Mouse (Mus musculus) stomach, postnatal 0 days (tissue): ENCODE measurements around the gene Olfr469. TPM values are rescaled to one million over a fixed set of nuclear protein-coding genes. Genes with fewer than 3 reads are reported as not detected.
A peak's percentile ranks its signal among the peaks of the same experiment; 100 is the strongest.

Source experiments
- ATAC-seq: fragments of 200-750 bp; cut with Nextera tagmentation; 2 replicates; pipeline ENCODE4 v1.8.0; 2017; ENCODE audit not compliant: low FRiP score, low TSS enrichment
- DNase-seq: peaks from one replicate; pipeline ENCODE4 v3.0.0-alpha.2; 2016; ENCODE audit warnings: low spot score
- H3K27ac ChIP-seq: fragments of 300-500 bp; sonication (generic); replicated peaks from 2 replicates; pipeline ENCODE4 v1.5.1; 2014; ENCODE audit warnings: mild to moderate bottlenecking, control low read depth
- H3K27me3 ChIP-seq: fragments of 300-500 bp; sonication (generic); 2 replicates; pipeline ENCODE4 v1.6.1; 2014; ENCODE audit warnings: low read length; ENCODE audit not compliant: control insufficient read depth, insufficient read depth
- H3K36me3 ChIP-seq: fragments of 300-500 bp; sonication (generic); 2 replicates; pipeline ENCODE4 v1.6.1; 2014; ENCODE audit warnings: low read length, mixed read lengths; ENCODE audit not compliant: control insufficient read depth, insufficient read depth
- H3K4me1 ChIP-seq: fragments of 300-500 bp; sonication (generic); replicated peaks from 2 replicates; pipeline ENCODE4 v1.6.1; 2014; ENCODE audit warnings: antibody characterized with exemption; ENCODE audit not compliant: control insufficient read depth, insufficient read depth
- H3K4me2 ChIP-seq: fragments of 300-500 bp; sonication (generic); replicated peaks from 2 replicates; pipeline ENCODE4 v1.6.1; 2014; ENCODE audit warnings: low read depth, mild to moderate bottlenecking, control low read depth, moderate library complexity
- H3K4me3 ChIP-seq: fragments of 300-500 bp; sonication (generic); 2 replicates; pipeline ENCODE4 v1.5.1; 2014; ENCODE audit warnings: low read depth, low read length, control low read depth
- H3K9ac ChIP-seq: fragments of 300-500 bp; sonication (generic); 2 replicates; pipeline ENCODE4 v1.6.1; 2014; ENCODE audit warnings: mild to moderate bottlenecking, low read length, control low read depth, mixed read lengths
- H3K9me3 ChIP-seq: fragments of 300-500 bp; sonication (generic); 2 replicates; pipeline ENCODE4 v1.6.1; 2016; ENCODE audit warnings: low read length; ENCODE audit not compliant: control insufficient read depth
- CTCF ChIP-seq: IDR thresholded peaks from 2 replicates; pipeline ENCODE4 v1.5.1; 2016; ENCODE audit warnings: antibody characterized with exemption, low read depth, mild to moderate bottlenecking, moderate library complexity
- EP300 ChIP-seq: optimal IDR thresholded peaks from 2 replicates; pipeline ENCODE3; 2016; ENCODE audit warnings: antibody characterized with exemption
- WGBS: fragments of 180-500 bp; shearing (Covaris S2); extraction: QIAGEN DNeasy Blood & Tissue Kit; methylation state at CpG from one replicate; pipeline ENCODE4 v1.1.7; 2014; 5-methylcytosine and 5-hydroxymethylcytosine counted together
- polyA plus RNA-seq: library from polyadenylated mRNA; unstranded; fragments of >200 nt; fragmentation: Nextera tagmentation; extraction: Ambion mirVana; gene quantifications from 2 replicates; pipeline ENCODE4 v1.2.1, GENCODE M21; 2015

Gene Olfr469
- polyA plus RNA-seq, 1 experiment from 2014 or later, result not detected

- TF ChIP-seq CTCF (no peak), EP300 (no peak)
- H3K4me2 ChIP-seq, result no peak overlapping the region
- H3K27me3 ChIP-seq, result no peaks in the 10 kb centered on the region
- ATAC-seq, result no peak
- 58% methylated on average over 3 of the region's 3 CpGs for WGBS
- no peak overlapping the region for H3K4me3 ChIP-seq
- H3K4me1 ChIP-seq, result no peaks in the 10 kb centered on the region
- H3K9me3 ChIP-seq, result no peaks in the 10 kb centered on the region
- no peaks in the 10 kb centered on the region for H3K36me3 ChIP-seq
- DNase-seq, result no peak
- H3K27ac ChIP-seq, result no peak overlapping the region
- H3K9ac ChIP-seq, result no peak overlapping the region
Observed at GRCm38 (mm10) chr7:107802138-107802537, 23.2 kb downstream of the Olfr469 start.

GRCm38 (mm10) chr7:107801108-107801507 is 24.2 kb downstream of the Olfr469 start, which contains the start of gene Ovch2:
Gene Ovch2, minus strand, starts transcription at chr7:107801208.
- Histone ChIP-seq H3K36me3 (no peaks in the 10 kb centered on the region), H3K9me3 (no peaks in the 10 kb centered on the region), H3K4me2 (no peak within 1 kb of the TSS), H3K27me3 (no peaks in the 10 kb centered on the region), H3K9ac (no peak within 1 kb of the TSS), H3K27ac (no peak within 1 kb of the TSS), H3K4me3 (no peak within 1 kb of the TSS), H3K4me1 (no peaks in the 10 kb centered on the region)
- DNase-seq, result no peak
- ATAC-seq, result no peak
- TF ChIP-seq CTCF (no peak), EP300 (no peak)
- WGBS, result 80% methylated on average over 2 of the region's 2 CpGs

DNA sequence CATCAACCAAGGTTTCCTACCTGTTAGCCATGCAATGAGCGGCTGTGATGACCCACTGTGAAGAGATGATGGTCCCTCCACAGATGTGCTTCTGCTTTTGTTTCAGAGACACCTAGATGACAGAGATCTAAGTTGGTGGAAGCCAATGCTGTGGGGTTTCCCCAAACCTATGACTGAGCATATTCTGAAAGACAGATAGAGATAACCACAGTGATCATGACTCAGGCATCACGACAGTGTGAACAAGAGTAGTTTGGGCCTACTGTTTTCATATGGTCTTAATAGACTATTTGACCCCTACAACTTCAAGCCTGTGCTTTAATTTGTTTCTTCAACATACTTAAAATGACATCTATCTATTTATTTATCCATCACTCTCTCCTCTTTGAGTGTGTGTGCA is 28.8 kb downstream of the Olfr469 start:
- TF ChIP-seq EP300 (no peak), CTCF (no peak)
- no peaks in the 10 kb centered on the region for H3K4me1 ChIP-seq
- H3K9ac ChIP-seq, result no peak overlapping the region
- no peak overlapping the region for H3K4me2 ChIP-seq
- H3K9me3 ChIP-seq, result no peaks in the 10 kb centered on the region
- WGBS, result 85% methylated on average over 2 of the region's 2 CpGs
- no peak for ATAC-seq
- no peak overlapping the region for H3K27ac ChIP-seq
- DNase-seq, result no peak
- no peaks in the 10 kb centered on the region for H3K27me3 ChIP-seq
- H3K36me3 ChIP-seq, result no peaks in the 10 kb centered on the region
- H3K4me3 ChIP-seq, result no peak overlapping the region

- H3K27me3 ChIP-seq, result no peaks in the 10 kb centered on the region
- ATAC-seq (no peak), DNase-seq (no peak)
- no peaks in the 10 kb centered on the region for H3K9me3 ChIP-seq
- WGBS, result 55% methylated on average over 3 of the region's 3 CpGs
- no peaks in the 10 kb centered on the region for H3K36me3 ChIP-seq
- no peak for TF ChIP-seq EP300
- peak; percentile 82 for TF ChIP-seq CTCF
- H3K4me3 ChIP-seq, result no peak overlapping the region
- no peak overlapping the region for H3K4me2 ChIP-seq
- H3K27ac ChIP-seq, result no peak overlapping the region
- no peak overlapping the region for H3K9ac ChIP-seq
- H3K4me1 ChIP-seq, result no peaks in the 10 kb centered on the region
Observed at GRCm38 (mm10) chr7:107787977-107788620, 37.2 kb downstream of the Olfr469 start.

GRCm38 (mm10) chr7:107779611-107780010 is 45.7 kb downstream of the Olfr469 start:
- Histone ChIP-seq H3K4me1 (no peaks in the 10 kb centered on the region), H3K27me3 (no peaks in the 10 kb centered on the region), H3K4me3 (no peak overlapping the region), H3K27ac (no peak overlapping the region), H3K9me3 (no peaks in the 10 kb centered on the region), H3K4me2 (no peak overlapping the region), H3K36me3 (no peaks in the 10 kb centered on the region), H3K9ac (no peak overlapping the region)
- no peak for ATAC-seq
- WGBS, result 42% methylated on average over 4 of the region's 4 CpGs
- TF ChIP-seq CTCF (peak; percentile 83), EP300 (no peak)
- DNase-seq, result no peak

- no peak for TF ChIP-seq EP300
- TF ChIP-seq CTCF, result no peak
- DNase-seq (no peak), ATAC-seq (no peak)
- Histone ChIP-seq H3K4me3 (no peak overlapping the region), H3K4me1 (no peaks in the 10 kb centered on the region), H3K9me3 (no peaks in the 10 kb centered on the region), H3K36me3 (no peaks in the 10 kb centered on the region), H3K9ac (no peak overlapping the region), H3K27ac (no peak overlapping the region), H3K4me2 (no peak overlapping the region), H3K27me3 (no peaks in the 10 kb centered on the region)
- 41% methylated on average over 1 of the region's 1 CpGs for WGBS
Observed at GRCm38 (mm10) chr7:107778216-107778615, 47.1 kb downstream of the Olfr469 start.
